In genomic region chr14:47515636-47516035, GRCm38 (mm10) we compare ENCODE assay signal across 9 mouse cellular contexts. TPM values are rescaled to one million over a fixed set of nuclear protein-coding genes. Genes with fewer than 3 reads are reported as not detected.
DNase-seq lines count a peak whose midpoint lies in the region; ATAC-seq and TF ChIP-seq lines count a peak whose summit lies in the region.
"Had no signal": no experiment of that assay in that cellular context is flagged by ENCODE, and none has a peak within 500 bp of the region (broad histone marks: within the 10 kb centered on the region; RNA-seq: fewer than 3 reads in every experiment).

No protein-coding gene starts in this region.

- DNase-seq in forebrain, postnatal 0 days, result no peak
- DNase-seq in forebrain, embryonic 14.5 days (ENCODE audit: low spot score), result no peak
- DNase-seq in midbrain, postnatal 0 days (ENCODE audit: low spot score), result peak; percentile 10
- no peak for DNase-seq in layer of hippocampus, adult 18-20 months (ENCODE audit: low spot score in 2 of 2)
- DNase-seq in thymus, postnatal 0 days (ENCODE audit: low spot score), result no peak
- DNase-seq: cerebellum, postnatal 25 days had no signal

- peak; percentile 35 for TF ChIP-seq CTCF in forebrain, postnatal 0 days (IDR thresholded peaks at IDR 0.05; ENCODE audit: low read depth)
- TF ChIP-seq CTCF in midbrain, postnatal 0 days (IDR thresholded peaks at IDR 0.05), result peak; percentile 51

- H3K9me3 ChIP-seq in forebrain, postnatal 0 days (ENCODE audit: low read length), result no peaks in the 10 kb centered on the region
- no peaks in the 10 kb centered on the region for H3K9me3 ChIP-seq in forebrain, embryonic 14.5 days (replicated peaks; ENCODE audit: control insufficient read depth, low read length)
- no peaks in the 10 kb centered on the region for H3K9me3 ChIP-seq in midbrain, postnatal 0 days (ENCODE audit: low read length)
- H3K9me3 ChIP-seq in midbrain, embryonic 16.5 days (replicated peaks; ENCODE audit: control insufficient read depth, low read length, poor library complexity, severe bottlenecking), result no peaks in the 10 kb centered on the region
- H3K9me3 ChIP-seq in intestine, embryonic 16.5 days (ENCODE audit: control insufficient read depth, low read length), result no peaks in the 10 kb centered on the region
- no peaks in the 10 kb centered on the region for H3K9me3 ChIP-seq in stomach, embryonic 16.5 days (replicated peaks; ENCODE audit: control insufficient read depth, low read length)

- H3K4me3 ChIP-seq in forebrain, postnatal 0 days (ENCODE audit: low read depth, low read length), result no peak overlapping the region
- no peak overlapping the region for H3K4me3 ChIP-seq in forebrain, embryonic 14.5 days (ENCODE audit: low read depth, low read length)
- H3K4me3 ChIP-seq in midbrain, postnatal 0 days (ENCODE audit: low read depth, low read length), result no peak overlapping the region
- H3K4me3 ChIP-seq in midbrain, embryonic 16.5 days (ENCODE audit: low read depth, low read length), result no peak overlapping the region
- H3K4me3 ChIP-seq in intestine, embryonic 16.5 days (ENCODE audit: low read length), result no peak overlapping the region
- H3K4me3 ChIP-seq in stomach, embryonic 16.5 days (replicated peaks; ENCODE audit: low read length), result no peak overlapping the region

- no peak for ATAC-seq in forebrain, postnatal 0 days
- no peak for ATAC-seq in forebrain, embryonic 14.5 days
- no peak for ATAC-seq in midbrain, postnatal 0 days (ENCODE audit: low FRiP score)
- no peak for ATAC-seq in midbrain, embryonic 16.5 days
- ATAC-seq in intestine, embryonic 16.5 days, result peak; percentile 31; the same call in 1 of the 2 replicates
- no peak for ATAC-seq in stomach, embryonic 16.5 days (ENCODE audit: insufficient read depth, low FRiP score)

- H3K27me3 ChIP-seq in forebrain, postnatal 0 days (ENCODE audit: insufficient read depth, low read length), result no peaks in the 10 kb centered on the region
- no peaks in the 10 kb centered on the region for H3K27me3 ChIP-seq in forebrain, embryonic 14.5 days (replicated peaks; ENCODE audit: control insufficient read depth, insufficient read depth, low read length)
- H3K27me3 ChIP-seq in midbrain, postnatal 0 days (ENCODE audit: insufficient read depth, low read length), result no peaks in the 10 kb centered on the region
- H3K27me3 ChIP-seq in midbrain, embryonic 16.5 days (ENCODE audit: control insufficient read depth, insufficient read depth, low read depth, low read length), result no peaks in the 10 kb centered on the region
- H3K27me3 ChIP-seq in intestine, embryonic 16.5 days (replicated peaks; ENCODE audit: control insufficient read depth, insufficient read depth, low read length), result no peaks in the 10 kb centered on the region
- H3K27me3 ChIP-seq in stomach, embryonic 16.5 days (ENCODE audit: control insufficient read depth, insufficient read depth, low read length), result no peaks in the 10 kb centered on the region

- 93% methylated on average over 8 of the region's 8 CpGs for WGBS in forebrain, postnatal 0 days
- WGBS in forebrain, embryonic 14.5 days, result 93% methylated on average over 8 of the region's 8 CpGs
- 88% methylated on average over 8 of the region's 8 CpGs for WGBS in midbrain, postnatal 0 days
- WGBS in midbrain, embryonic 16.5 days, result 94% methylated on average over 8 of the region's 8 CpGs
- WGBS in intestine, embryonic 16.5 days, result 90% methylated on average over 8 of the region's 8 CpGs
- 84% methylated on average over 8 of the region's 8 CpGs for WGBS in stomach, embryonic 16.5 days

- H3K9ac ChIP-seq in forebrain, postnatal 0 days, result no peak overlapping the region
- H3K9ac ChIP-seq in forebrain, embryonic 14.5 days (ENCODE audit: low read length), result no peak overlapping the region
- no peak overlapping the region for H3K9ac ChIP-seq in midbrain, postnatal 0 days (replicated peaks; ENCODE audit: low read length, poor library complexity, severe bottlenecking)
- H3K9ac ChIP-seq in midbrain, embryonic 16.5 days (ENCODE audit: low read depth, low read length), result no peak overlapping the region
- H3K9ac ChIP-seq in intestine, embryonic 16.5 days (ENCODE audit: low read depth, low read length), result 0 out of 2 replicates have a peak overlapping the region, but pooled peaks have one; percentile 40
- H3K9ac ChIP-seq in stomach, embryonic 16.5 days (ENCODE audit: low read length), result no peak overlapping the region

- H3K27ac ChIP-seq in forebrain, postnatal 0 days (ENCODE audit: low read depth, low read length), result no peak overlapping the region
- no peak overlapping the region for H3K27ac ChIP-seq in forebrain, embryonic 14.5 days (ENCODE audit: low read depth, low read length)
- no peak overlapping the region for H3K27ac ChIP-seq in midbrain, postnatal 0 days (ENCODE audit: low read depth, low read length)
- H3K27ac ChIP-seq in midbrain, embryonic 16.5 days (ENCODE audit: low read length), result no peak overlapping the region
- H3K27ac ChIP-seq in intestine, embryonic 16.5 days (ENCODE audit: low read length), result peak overlapping the region; percentile 89
- peak overlapping the region; percentile 91 for H3K27ac ChIP-seq in stomach, embryonic 16.5 days (ENCODE audit: low read length)

- no peak overlapping the region for H3K4me2 ChIP-seq in forebrain, postnatal 0 days (ENCODE audit: low read depth)
- no peak overlapping the region for H3K4me2 ChIP-seq in forebrain, embryonic 14.5 days (ENCODE audit: low read length)
- no peak overlapping the region for H3K4me2 ChIP-seq in midbrain, postnatal 0 days (ENCODE audit: low read depth, low read length, poor library complexity, severe bottlenecking)
- no peak overlapping the region for H3K4me2 ChIP-seq in midbrain, embryonic 16.5 days (ENCODE audit: low read length)
- peak overlapping the region; percentile 40; the same call in 1 of the 2 replicates for H3K4me2 ChIP-seq in intestine, embryonic 16.5 days (ENCODE audit: low read depth, low read length)
- H3K4me2 ChIP-seq in stomach, embryonic 16.5 days (ENCODE audit: low read depth, low read length), result 0 out of 2 replicates have a peak overlapping the region, but pooled peaks have one; percentile 34

- H3K4me1 ChIP-seq in forebrain, postnatal 0 days (ENCODE audit: insufficient read depth), result no peaks in the 10 kb centered on the region
- no peaks in the 10 kb centered on the region for H3K4me1 ChIP-seq in forebrain, embryonic 14.5 days (ENCODE audit: control insufficient read depth, insufficient read depth, low read length)
- no peaks in the 10 kb centered on the region for H3K4me1 ChIP-seq in midbrain, postnatal 0 days (ENCODE audit: insufficient read depth, low read length)
- no peaks in the 10 kb centered on the region for H3K4me1 ChIP-seq in midbrain, embryonic 16.5 days (ENCODE audit: control insufficient read depth, insufficient read depth, low read length)
- H3K4me1 ChIP-seq in intestine, embryonic 16.5 days (ENCODE audit: control insufficient read depth, insufficient read depth, low read length), result peaks cover 5% of the 10 kb centered on the region
- H3K4me1 ChIP-seq in stomach, embryonic 16.5 days (ENCODE audit: control insufficient read depth, insufficient read depth, low read length), result peaks cover 8% of the 10 kb centered on the region

- H3K36me3 ChIP-seq in forebrain, postnatal 0 days (ENCODE audit: insufficient read depth), result no peaks in the 10 kb centered on the region
- H3K36me3 ChIP-seq in forebrain, embryonic 14.5 days (ENCODE audit: control insufficient read depth, insufficient read depth, low read length), result no peaks in the 10 kb centered on the region
- no peaks in the 10 kb centered on the region for H3K36me3 ChIP-seq in midbrain, postnatal 0 days (ENCODE audit: insufficient read depth, low read length)
- H3K36me3 ChIP-seq in midbrain, embryonic 16.5 days (ENCODE audit: control insufficient read depth, insufficient read depth, low read length), result no peaks in the 10 kb centered on the region
- no peaks in the 10 kb centered on the region for H3K36me3 ChIP-seq in intestine, embryonic 16.5 days (ENCODE audit: control insufficient read depth, insufficient read depth, low read length)
- H3K36me3 ChIP-seq in stomach, embryonic 16.5 days (ENCODE audit: control insufficient read depth, insufficient read depth, low read length), result no peaks in the 10 kb centered on the region

RNA-seq across cellular contexts. Expression of gene Atg14, which starts 54.8 kb away (rescaled TPM):
- total RNA-seq in forebrain, postnatal 0 days (2014; rRNA removed), result 8.1 and 10.1 TPM in 2 replicates
- polyA plus RNA-seq in forebrain, postnatal 0 days (2015; fragmentation: Nextera tagmentation; extraction: Ambion mirVana), result 22.0 and 31.7 TPM in 2 replicates
- 17.7 and 22.6 TPM in 2 replicates for polyA plus RNA-seq in forebrain, embryonic 14.5 days (2014; fragmentation: Nextera tagmentation; extraction: Ambion mirVana)
- 5.3 and 5.8 TPM in 2 replicates for total RNA-seq in midbrain, postnatal 0 days (2014; rRNA removed)
- polyA plus RNA-seq in midbrain, postnatal 0 days (2015; fragmentation: Nextera tagmentation; extraction: Ambion mirVana), result 21.4 and 23.9 TPM in 2 replicates
- 19.7 and 21.0 TPM in 2 replicates for polyA plus RNA-seq in midbrain, embryonic 16.5 days (2015; fragmentation: Nextera tagmentation; extraction: Ambion mirVana)
- polyA plus RNA-seq in intestine, embryonic 16.5 days (2015; fragmentation: Nextera tagmentation; extraction: Ambion mirVana), result 11.4 and 11.7 TPM in 2 replicates
- 13.9 and 14.8 TPM in 2 replicates for polyA plus RNA-seq in stomach, embryonic 16.5 days (2015; fragmentation: Nextera tagmentation; extraction: Ambion mirVana)
- 10 to 100 TPM; 19.9 to 21.1 TPM for total RNA-seq in layer of hippocampus, adult 18-20 months (2021)
- polyA plus RNA-seq in thymus, postnatal 0 days (2015; fragmentation: Nextera tagmentation; extraction: Ambion mirVana), result 9.8 and 10.3 TPM in 2 replicates

Comparison
In these comparisons a context has a peak if more than half of its experiments do, and no peak if none do; other contexts are left out.
1. H3K27ac ChIP-seq: peak in intestine, embryonic 16.5 days (single experiment) and stomach, embryonic 16.5 days (single experiment); none in forebrain, postnatal 0 days (single experiment), forebrain, embryonic 14.5 days (single experiment), midbrain, postnatal 0 days (single experiment) and midbrain, embryonic 16.5 days (single experiment).
2. H3K4me2 ChIP-seq: peak in intestine, embryonic 16.5 days (single experiment) and stomach, embryonic 16.5 days (single experiment); none in forebrain, postnatal 0 days (single experiment), forebrain, embryonic 14.5 days (single experiment), midbrain, postnatal 0 days (single experiment) and midbrain, embryonic 16.5 days (single experiment).